Mouse (Mus musculus) small intestine, adult 2 months (tissue): ENCODE measurements around the gene Smyd3.

Experiments used
- CTCF ChIP-seq: fragments of 200-500 bp; IDR thresholded peaks from 2 replicates; pipeline ENCODE4 v1.5.1; 2012; ENCODE audit warnings: low read depth, mild to moderate bottlenecking, control low read depth, inconsistent platforms, low read length, moderate library complexity, mixed read lengths; ENCODE audit not compliant: insufficient replicate concordance, insufficient read length; ENCODE audit errors: extremely low read depth
- POLR2A ChIP-seq: fragments of 200-500 bp; IDR thresholded peaks from 2 replicates; pipeline ENCODE4 v1.6.1; 2012; ENCODE audit warnings: low read depth, mild to moderate bottlenecking, control low read depth, inconsistent platforms, low read length, moderate library complexity

DNA sequence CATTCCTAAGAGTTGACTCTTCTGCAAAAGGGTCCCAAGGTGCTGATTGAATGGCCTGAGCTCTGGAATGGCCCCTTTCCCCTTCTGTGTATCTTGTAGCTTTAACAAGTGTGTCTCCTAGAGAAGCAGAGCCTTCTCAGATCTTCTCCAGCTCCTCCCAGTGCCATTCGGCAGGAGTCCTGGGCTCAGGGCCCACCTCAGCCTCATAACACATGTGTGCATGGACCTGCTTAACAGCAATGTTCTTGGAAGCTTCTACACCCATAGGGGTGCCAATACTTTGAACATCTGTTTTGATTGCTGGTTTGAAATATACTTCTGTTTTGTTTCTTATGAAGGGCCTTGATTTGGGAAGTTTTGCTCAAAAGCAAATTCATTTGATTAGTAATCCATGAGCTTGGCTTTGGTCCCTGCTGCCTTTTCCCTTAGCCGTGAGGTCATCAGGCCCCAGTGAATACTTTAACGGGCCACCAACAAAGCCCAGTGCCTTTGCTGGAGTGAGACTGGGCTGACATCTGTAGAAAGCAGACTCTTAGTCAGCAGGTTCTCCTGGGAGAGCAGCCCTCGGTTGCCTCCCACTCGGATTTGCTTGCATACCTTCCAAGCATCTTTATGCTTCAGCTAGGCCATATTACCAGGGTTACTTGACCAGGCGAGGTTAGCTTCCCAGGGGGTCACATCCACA is 583.7 kb downstream of the Smyd3 start:
- no peak for TF ChIP-seq CTCF
- TF ChIP-seq POLR2A = no peak
